Mouse (Mus musculus) CH12.LX (cell line): ENCODE data around the gene Fam71d. TPM values are rescaled to one million over a fixed set of nuclear protein-coding genes. Genes with fewer than 3 reads are reported as not detected.

Source experiments
- DNase-seq: peaks from one replicate; pipeline ENCODE4 v3.0.0-alpha.2; 2013; ENCODE audit errors: extremely low read depth
- H3K27ac ChIP-seq: 2 replicates; pipeline ENCODE4 v1.5.1; 2012; ENCODE audit warnings: low read depth, mild to moderate bottlenecking, control low read depth, moderate library complexity; ENCODE audit not compliant: insufficient read depth
- H3K27me3 ChIP-seq: replicated peaks from 2 replicates; pipeline ENCODE3; 2012; ENCODE audit warnings: inconsistent platforms
- H3K36me3 ChIP-seq, 2 experiments: replicated peaks in 1 of 2; 2 replicates each; pipeline versions ENCODE3 to v1.6.1; 2012; ENCODE audit warnings: inconsistent platforms in 1 of 2, low read length in 1 of 2, mild to moderate bottlenecking in 1 of 2, mixed read lengths in 1 of 2, moderate library complexity in 1 of 2; ENCODE audit not compliant: control insufficient read depth in 1 of 2, insufficient read depth in 1 of 2
- H3K4me1 ChIP-seq, 2 experiments: 2 replicates each; pipeline ENCODE4 v1.6.1; 2012; ENCODE audit warnings: inconsistent platforms in 1 of 2, moderate library complexity in 1 of 2; ENCODE audit not compliant: insufficient read depth in 2 of 2, control insufficient read depth in 1 of 2
- H3K4me2 ChIP-seq: 2 replicates; pipeline ENCODE4 v1.6.1; 2012; ENCODE audit warnings: low read depth, mild to moderate bottlenecking, control low read depth; ENCODE audit not compliant: poor library complexity, insufficient read depth, severe bottlenecking
- H3K4me3 ChIP-seq, 3 experiments: fragments of 150-350 bp in 1 of 3; sonication (generic) in 1 of 3; replicated peaks in 1 of 3; 2 replicates each; pipeline versions ENCODE3 to v1.5.1; 2011 to 2012; ENCODE audit warnings: low read depth in 2 of 3, low read length in 2 of 3, mild to moderate bottlenecking in 2 of 3, moderate library complexity in 2 of 3, control low read depth in 1 of 3, improper control_type of control experiment in 1 of 3, inconsistent platforms in 1 of 3, mixed read lengths in 1 of 3; ENCODE audit not compliant: poor library complexity in 1 of 3
- H3K79me2 ChIP-seq: replicated peaks from 2 replicates; pipeline ENCODE4 v1.6.1; 2012; ENCODE audit warnings: mild to moderate bottlenecking, moderate library complexity; ENCODE audit not compliant: control insufficient read depth, poor library complexity, insufficient read depth, severe bottlenecking; ENCODE audit errors: extremely low read depth
- H3K9ac ChIP-seq: 2 replicates; pipeline ENCODE4 v1.6.1; 2012; ENCODE audit warnings: low read depth, mild to moderate bottlenecking, control low read depth, moderate library complexity; ENCODE audit not compliant: insufficient read depth
- H3K9me3 ChIP-seq: replicated peaks from 2 replicates; pipeline ENCODE3; 2012; ENCODE audit warnings: low read length, inconsistent platforms, mixed read lengths
- E2F4 ChIP-seq: IDR thresholded peaks from 2 replicates; pipeline ENCODE4 v1.6.1; 2011; ENCODE audit warnings: low read depth, low read length, improper control_type of control experiment; ENCODE audit not compliant: insufficient replicate concordance
- GABPA ChIP-seq: IDR thresholded peaks from 2 replicates; pipeline ENCODE4 v1.6.1; 2012; ENCODE audit warnings: low read depth, low read length, improper control_type of control experiment, inconsistent platforms; ENCODE audit not compliant: insufficient replicate concordance
- HCFC1 ChIP-seq: IDR thresholded peaks from 2 replicates; pipeline ENCODE4 v1.6.1; 2012; ENCODE audit warnings: low read depth, mild to moderate bottlenecking, inconsistent platforms, low read length, improper control_type of control experiment
- JUN ChIP-seq: IDR thresholded peaks from 2 replicates; pipeline ENCODE4 v1.6.1; 2011; ENCODE audit warnings: low read depth, mild to moderate bottlenecking, low read length, improper control_type of control experiment, moderate library complexity; ENCODE audit not compliant: insufficient read depth
- KAT2A ChIP-seq: IDR thresholded peaks from 2 replicates; pipeline ENCODE4 v1.6.1; 2012; ENCODE audit warnings: low read length, improper control_type of control experiment, inconsistent platforms; ENCODE audit not compliant: insufficient replicate concordance
- MAX ChIP-seq: IDR thresholded peaks from 2 replicates; pipeline ENCODE4 v1.6.1; 2011; ENCODE audit warnings: low read length, improper control_type of control experiment
- MAZ ChIP-seq: IDR thresholded peaks from 2 replicates; pipeline ENCODE4 v1.6.1; 2012; ENCODE audit warnings: low read depth, mild to moderate bottlenecking, inconsistent platforms, low read length, improper control_type of control experiment, moderate library complexity
- MEF2A ChIP-seq: IDR thresholded peaks from 2 replicates; pipeline ENCODE4 v1.6.1; 2014; ENCODE audit warnings: low read depth, mild to moderate bottlenecking, inconsistent platforms, low read length, improper control_type of control experiment, borderline replicate concordance
- MXI1 ChIP-seq: IDR thresholded peaks from 2 replicates; pipeline ENCODE4 v1.6.1; 2011; ENCODE audit warnings: mild to moderate bottlenecking, low read depth, low read length, improper control_type of control experiment
- MYC ChIP-seq: IDR thresholded peaks from 2 replicates; pipeline ENCODE4 v1.6.1; 2011; ENCODE audit warnings: low read depth, mild to moderate bottlenecking, improper control_type of control experiment, low read length
- NELFE ChIP-seq: IDR thresholded peaks from 2 replicates; pipeline ENCODE4 v1.6.1; 2011; ENCODE audit warnings: low read depth, low read length, improper control_type of control experiment
- PAX5 ChIP-seq: IDR thresholded peaks from 2 replicates; pipeline ENCODE4 v1.6.1; 2012; ENCODE audit warnings: low read length, inconsistent platforms, mixed read lengths
- POLR2A ChIP-seq: IDR thresholded peaks from 2 replicates; pipeline ENCODE4 v1.6.1; 2011; ENCODE audit warnings: low read depth, mild to moderate bottlenecking, improper control_type of control experiment, low read length
- POLR2AphosphoS2 ChIP-seq: IDR thresholded peaks from 2 replicates; pipeline ENCODE4 v1.6.1; 2011; ENCODE audit warnings: low read depth, low read length, improper control_type of control experiment
- RCOR1 ChIP-seq: conservative IDR thresholded peaks from 2 replicates; pipeline ENCODE4 v1.6.1; 2012; ENCODE audit warnings: low read depth, mild to moderate bottlenecking, inconsistent platforms, low read length, improper control_type of control experiment
- TBP ChIP-seq: conservative IDR thresholded peaks from 2 replicates; pipeline ENCODE4 v1.6.1; 2011; ENCODE audit warnings: low read depth, low read length, improper control_type of control experiment
- TCF12 ChIP-seq: IDR thresholded peaks from 2 replicates; pipeline ENCODE4 v1.6.1; 2014; ENCODE audit warnings: low read depth, mild to moderate bottlenecking, inconsistent platforms, low read length, improper control_type of control experiment
- USF1 ChIP-seq: IDR thresholded peaks from 2 replicates; pipeline ENCODE4 v1.6.1; 2014; ENCODE audit warnings: low read depth, mild to moderate bottlenecking, inconsistent platforms, low read length, improper control_type of control experiment
- USF2 ChIP-seq: conservative IDR thresholded peaks from 2 replicates; pipeline ENCODE4 v1.6.1; 2011; ENCODE audit warnings: low read depth, low read length, improper control_type of control experiment
- ZKSCAN1 ChIP-seq: IDR thresholded peaks from 2 replicates; pipeline ENCODE4 v1.6.1; 2012; ENCODE audit warnings: low read depth, inconsistent platforms, low read length, improper control_type of control experiment, borderline replicate concordance
- dilution Hi-C: fragments of 300-500 bp; cut with MboI; formaldehyde crosslinking; loops from 2 replicates; pipeline ENCODE4 v1.14.3; 2020; ENCODE audit warnings: low sequenced_read_pairs; ENCODE audit not compliant: extremely low pct_unique_long_range_greater_than_20kb, extremely low pct_ligation_motif_present
- in situ Hi-C: fragments of 300-500 bp; cut with MboI; formaldehyde crosslinking; loops from 3 replicates; pipeline ENCODE4 v1.14.3; 2019; ENCODE audit warnings: low sequenced_read_pairs, low pct_ligation_motif_present, low pct_unique_long_range_greater_than_20kb, mixed read lengths
- polyA plus RNA-seq: library from polyadenylated mRNA; unstranded; fragments of >175 nt; gene quantifications from 2 replicates; pipeline ENCODE4 v1.2.1, GENCODE M21; 2012; ENCODE audit warnings: low read depth; ENCODE audit not compliant: insufficient read length
- total RNA-seq, 2 experiments: library from RNA; depleted of rRNA; stranded (reverse); fragments of 300-350 nt in 1 of 2; fragments of >200 nt in 1 of 2; gene quantifications; 2 replicates each; pipeline ENCODE4 v1.2.3; 2012 to 2014

The Fam71d gene
- total and polyA plus RNA-seq, 3 experiments: not detected

GRCm38 (mm10) chr12:78717783-78718182 is 26.4 kb downstream of the Fam71d start:
- Histone ChIP-seq H3K9me3 (no peaks in the 10 kb centered on the region), H3K4me1 (0 out of 4 replicates have a peak, but pooled peaks cover 0 to 3% of the 10 kb centered on the region in 2 experiments), H3K36me3 (no peaks in the 10 kb centered on the region), H3K27me3 (no peaks in the 10 kb centered on the region), H3K4me2 (no peak overlapping the region), H3K9ac (no peak overlapping the region), H3K4me3 (no peak overlapping the region), H3K27ac (no peak overlapping the region), H3K79me2 (no peaks in the 10 kb centered on the region)
- dilution Hi-C loops (no loop called here), in situ Hi-C loops (no loop called here)
- no peak for TF ChIP-seq RCOR1
- TF ChIP-seq JUN: no peak
- TF ChIP-seq NELFE: no peak
- no peak for TF ChIP-seq MAZ
- no peak for DNase-seq

- H3K9me3 ChIP-seq: no peaks in the 10 kb centered on the region
- TF ChIP-seq GABPA (no peak), KAT2A (no peak), PAX5 (no peak), USF1 (no peak), E2F4 (no peak), TCF12 (no peak), TBP (no peak), POLR2A (no peak), USF2 (no peak), MEF2A (no peak), JUN (no peak), MYC (no peak), HCFC1 (no peak), POLR2AphosphoS2 (no peak), MAX (no peak), MAZ (no peak), ZKSCAN1 (no peak), MXI1 (no peak)
- H3K9ac ChIP-seq: no peak overlapping the region
- H3K4me2 ChIP-seq: no peak overlapping the region
- peaks cover 5 to 12% of the 10 kb centered on the region in 2 experiments; a peak in 3 of 4 replicates for H3K4me1 ChIP-seq
- in situ Hi-C loops (no loop called here), dilution Hi-C loops (no loop called here)
- no peak for DNase-seq
- H3K27me3 ChIP-seq: no peaks in the 10 kb centered on the region
- no peaks in the 10 kb centered on the region for H3K36me3 ChIP-seq
- no peaks in the 10 kb centered on the region for H3K79me2 ChIP-seq
- no peak overlapping the region for H3K27ac ChIP-seq
- no peak overlapping the region for H3K4me3 ChIP-seq
Observed at GRCm38 (mm10) chr12:78727723-78728122, 36.4 kb downstream of the Fam71d start.
